Mouse (Mus musculus): ENCODE data around the gene Olfml2a.

- TF ChIP-seq CTCF (IDR thresholded peaks at IDR 0.05; ENCODE audit: low read depth, low read length): no peak
- TF ChIP-seq GATA2 (IDR thresholded peaks at IDR 0.05; ENCODE audit: borderline replicate concordance, low read depth, low read length): no peak
- TF ChIP-seq POLR2AphosphoS5 (IDR thresholded peaks at IDR 0.05; ENCODE audit: insufficient replicate concordance, low read depth, low read length): no peak
Measured at GRCm38 (mm10) chr2:38941898-38942297, 10.1 kb downstream of the Olfml2a start.

All from G1E (cell line).